Mouse (Mus musculus): ENCODE data around the gene Rsad1.

The Rsad1 gene

DNA sequence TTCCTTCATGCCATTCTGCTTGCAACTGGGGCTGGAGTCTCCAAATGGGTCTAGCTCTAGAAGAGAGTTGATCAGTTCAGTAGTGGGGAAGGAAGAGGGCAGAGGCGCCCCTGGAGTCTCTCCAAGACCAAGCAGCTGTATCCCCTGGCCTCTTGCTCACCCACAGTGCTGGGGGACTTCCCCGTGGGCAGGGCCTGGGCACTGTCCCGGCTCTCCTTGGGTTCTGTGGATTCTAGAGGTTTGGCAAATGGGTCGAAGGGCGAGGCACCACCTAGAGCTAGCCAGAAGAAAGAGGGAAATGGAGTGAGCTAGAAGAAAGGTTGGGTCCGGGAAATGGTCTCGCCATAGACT, 57.3 kb downstream of the Rsad1 start:
- no peak for DNase-seq (ENCODE audit: low read depth, low spot score)

DNA sequence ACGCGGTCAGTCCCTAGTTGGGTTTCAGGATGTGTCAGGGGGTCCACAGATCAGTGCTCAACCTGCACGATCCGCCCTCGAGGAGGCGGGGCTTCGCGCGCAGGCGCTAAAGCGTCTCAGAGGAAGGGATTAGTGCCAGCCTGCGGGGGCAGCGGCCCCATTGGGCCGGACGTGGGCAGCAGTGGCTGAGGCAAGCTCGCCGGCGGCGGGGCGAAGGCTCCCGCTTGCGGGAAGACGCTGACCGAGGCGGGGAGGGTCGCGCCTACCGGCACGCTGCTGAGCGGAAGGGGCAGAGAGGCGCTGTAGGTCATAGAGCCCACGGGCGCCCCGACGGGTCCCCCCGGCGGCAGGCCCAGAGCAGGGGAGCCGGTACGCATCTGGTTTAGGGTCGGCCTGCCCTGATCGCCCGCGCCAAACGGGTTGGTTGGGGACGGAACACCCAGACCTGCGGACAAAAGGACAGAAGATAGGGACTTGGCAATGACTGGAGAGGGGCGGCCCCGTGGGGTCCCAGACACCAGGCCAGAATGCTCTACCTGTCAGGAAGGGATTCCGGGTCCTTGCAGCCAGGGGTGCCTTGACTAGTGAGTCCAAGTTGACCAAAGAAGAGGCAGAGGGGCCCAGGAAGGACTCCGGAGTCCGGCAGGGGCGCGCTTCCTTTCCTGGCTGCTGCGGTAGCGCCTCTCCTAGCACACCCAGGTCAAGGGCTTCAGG, 57.9 kb downstream of the Rsad1 start:
- DNase-seq (ENCODE audit: low read depth, low spot score) = peak; percentile 60

Measured in ZHBTc4 (cell line).